Mouse (Mus musculus): Measurements from ENCODE around the gene Mapk9. TPM values are rescaled to one million over a fixed set of nuclear protein-coding genes. Genes with fewer than 3 reads are reported as not detected.

Gene Mapk9
- total RNA-seq, 2 experiments from 2014 or later: 42.5 to 44.2 TPM

DNA sequence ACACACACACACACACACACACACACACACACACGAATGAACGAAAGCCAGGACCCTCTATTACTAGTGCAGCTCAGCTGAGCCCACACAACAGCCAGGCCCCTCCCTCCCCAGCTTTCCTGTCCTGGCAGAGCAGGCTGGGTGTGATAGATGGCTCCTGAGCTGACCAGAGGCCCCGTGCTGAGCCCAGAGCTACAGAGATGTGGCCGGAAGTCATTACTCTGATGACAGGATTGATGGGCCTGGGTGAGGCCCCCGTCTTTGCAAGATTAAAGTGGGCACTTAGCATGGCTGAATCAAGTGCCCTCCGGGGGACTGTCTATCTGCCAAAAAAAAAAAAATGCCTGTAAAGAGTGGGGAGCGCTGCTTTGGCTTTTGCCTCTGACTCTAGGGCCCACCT is 85.3 kb downstream of the Mapk9 start:
- DNase-seq (ENCODE audit: low spot score): no peak
- intact Hi-C loops (cut with DNase I): no loop called here

DNA sequence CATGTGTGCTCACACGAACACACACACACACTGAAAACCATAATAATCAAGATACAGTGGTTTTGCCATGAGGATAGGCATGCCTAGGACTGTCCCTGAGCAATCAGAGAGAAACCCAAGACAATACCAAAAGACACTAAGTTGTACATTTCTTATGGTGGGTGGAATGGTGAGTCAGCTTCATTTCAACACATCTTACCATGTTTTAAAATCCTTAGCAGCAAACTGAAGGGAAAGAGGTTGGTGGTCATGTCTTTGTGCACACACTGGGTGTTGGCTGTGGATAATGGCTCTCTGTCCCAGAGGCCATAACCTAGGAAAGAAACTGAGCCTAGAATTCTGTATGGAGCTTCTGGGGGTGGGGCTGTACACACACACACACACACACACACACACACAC is 87.3 kb downstream of the Mapk9 start:
- no peak for DNase-seq (ENCODE audit: low spot score)
- intact Hi-C loops (cut with DNase I): no loop called here

DNA sequence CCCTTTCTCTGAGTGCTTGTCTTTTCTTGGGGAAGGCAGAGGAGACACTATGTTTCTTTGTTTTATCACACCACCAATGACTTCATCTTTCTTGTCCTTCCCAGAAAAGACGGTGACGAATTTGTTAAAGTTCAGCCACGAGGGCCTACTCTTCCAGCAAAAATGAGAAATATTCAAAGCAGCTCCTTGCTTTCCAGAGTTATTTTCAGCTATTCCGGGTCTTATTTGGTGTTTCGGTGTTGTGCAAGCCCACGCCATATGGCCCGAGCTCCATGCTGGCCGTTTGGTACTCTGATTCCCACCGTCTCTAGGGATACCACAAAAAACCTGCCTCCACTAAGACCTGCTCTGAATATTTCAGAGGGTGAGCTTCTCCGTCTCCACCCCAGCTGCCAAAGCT is 87.8 kb downstream of the Mapk9 start:
- intact Hi-C loops (cut with DNase I): no loop called here
- peak; percentile 19 for DNase-seq (ENCODE audit: low spot score)

Small RNAs within 50 kb of the gene (microRNA-seq; reads per million reads assigned to microRNA genes)
- not detected for gene Gm23492

Other genes starting within 250 kb of the Mapk9 start
- gene Flt4, start 237.5 kb upstream of the Mapk9 start, total RNA-seq (2021): 10 to 100 TPM; 11.2 to 11.7 TPM
- gene Scgb3a1, start 183.1 kb upstream of the Mapk9 start, total RNA-seq (2021): 1 to 10 TPM; 1.2 to 1.4 TPM
- gene Cnot6, start 134.0 kb upstream of the Mapk9 start, total RNA-seq (2021): 10 to 100 TPM; 20.9 to 25.0 TPM
- gene Gfpt2, start 52.6 kb upstream of the Mapk9 start, total RNA-seq (2021): 10 to 100 TPM; 11.8 to 13.9 TPM
- under 1 TPM; 0.31 to 0.42 TPM for gene Rasgef1c, start 55.1 kb downstream of the Mapk9 start, total RNA-seq (2021)
- gene Rnf130, start 178.6 kb downstream of the Mapk9 start, total RNA-seq (2021): 10 to 100 TPM; 48.6 to 50.6 TPM